Comparison of ENCODE assay signal across 11 mouse cellular contexts in the genomic region with DNA sequence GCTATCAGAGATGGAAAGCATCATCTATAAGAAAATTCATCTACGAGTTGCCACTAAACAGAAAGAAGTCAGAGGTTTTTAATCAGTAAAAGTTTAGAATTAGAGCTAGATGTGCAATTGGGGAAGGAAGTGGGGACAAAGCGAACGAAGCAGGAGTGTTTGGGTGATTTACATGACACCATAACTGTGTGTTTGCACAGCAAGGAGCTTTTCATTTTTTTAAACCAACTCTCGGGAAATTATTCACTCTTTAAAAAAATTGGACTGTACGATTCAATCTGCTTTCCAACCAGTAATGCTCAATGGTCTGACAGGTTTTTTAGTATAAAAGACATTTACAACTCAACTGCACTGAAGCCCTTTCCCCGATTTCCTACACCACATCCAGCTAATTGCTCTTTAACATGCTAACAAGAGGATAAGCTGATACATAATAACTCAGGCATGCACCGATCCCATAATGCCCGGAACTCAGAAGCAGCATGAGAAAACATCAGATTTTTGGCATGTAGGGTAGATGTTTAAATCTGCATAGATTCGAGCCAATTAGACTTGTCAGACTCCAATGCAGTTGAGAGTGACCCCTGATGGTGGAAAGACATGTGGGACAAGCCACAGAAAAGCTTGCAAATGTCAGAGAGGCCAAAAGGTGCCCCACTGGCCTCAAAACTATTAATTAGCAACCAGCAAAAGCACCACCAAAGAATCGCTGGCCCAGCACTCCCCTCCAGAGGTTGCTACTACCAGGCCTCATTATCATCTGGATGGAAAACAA.
DNase-seq lines count a peak whose midpoint lies in the region; ATAC-seq lines count a peak whose summit lies in the region.
"Had no signal": no experiment of that assay in that cellular context is flagged by ENCODE, and none has a peak within 500 bp of the region (broad histone marks: within the 10 kb centered on the region; RNA-seq: fewer than 3 reads in every experiment).

No protein-coding gene starts in this region.

- intact Hi-C loops in heart, postnatal 10 days (cut with DNase I) = no loop called here

- H3K9ac ChIP-seq in forebrain, embryonic 14.5 days (ENCODE audit: low read length) = no peak overlapping the region

- DNase-seq in right cerebral cortex, postnatal 10 days (ENCODE audit: low spot score in 2 of 2) = peak; percentile 36 to 67
- no peak for DNase-seq in right cerebral cortex, postnatal 25 days
- peak; percentile 95 for DNase-seq in forebrain, embryonic 14.5 days (ENCODE audit: low spot score)
- DNase-seq in mesoderm, embryonic 11.5 days (ENCODE audit: low read depth, low spot score) = peak; percentile 18
- no peak for DNase-seq in lung, adult 18-20 months
- no peak for DNase-seq in heart, postnatal 10 days
- DNase-seq in spleen, postnatal 36 days (ENCODE audit: low spot score in 2 of 2) = no peak
- DNase-seq: adrenal gland, postnatal 36 days; cerebellum, adult 9-10 months; gastrocnemius, postnatal 25 days; kidney, adult 11 months had no signal

- 7% methylated on average over 10 of the region's 10 CpGs for WGBS in forebrain, embryonic 14.5 days

- H3K9me3 ChIP-seq in forebrain, embryonic 14.5 days (replicated peaks; ENCODE audit: control insufficient read depth, low read length) = no peaks in the 10 kb centered on the region

- H3K27me3 ChIP-seq in forebrain, embryonic 14.5 days (replicated peaks; ENCODE audit: control insufficient read depth, insufficient read depth, low read length) = no peaks in the 10 kb centered on the region

- no peak overlapping the region for H3K4me3 ChIP-seq in forebrain, embryonic 14.5 days (ENCODE audit: low read depth, low read length)

- H3K36me3 ChIP-seq in forebrain, embryonic 14.5 days (ENCODE audit: control insufficient read depth, insufficient read depth, low read length) = no peaks in the 10 kb centered on the region

- peak; percentile 93 for ATAC-seq in forebrain, embryonic 14.5 days

- H3K4me1 ChIP-seq in forebrain, embryonic 14.5 days (ENCODE audit: control insufficient read depth, insufficient read depth, low read length) = peaks cover 1% of the 10 kb centered on the region; the same call in 1 of the 2 replicates

- peak overlapping the region; percentile 80; the same call in 1 of the 2 replicates for H3K27ac ChIP-seq in forebrain, embryonic 14.5 days (ENCODE audit: low read depth, low read length)

- H3K4me2 ChIP-seq in forebrain, embryonic 14.5 days (ENCODE audit: low read length) = peak overlapping the region; percentile 23; the same call in 1 of the 2 replicates

Comparison
In these comparisons a context has a peak if more than half of its experiments do, and no peak if none do; other contexts are left out.
1. DNase-seq: peak in right cerebral cortex, postnatal 10 days (2 of 2), forebrain, embryonic 14.5 days (single experiment) and mesoderm, embryonic 11.5 days (single experiment); none in right cerebral cortex, postnatal 25 days (single experiment), lung, adult 18-20 months (0 of 2), heart, postnatal 10 days (0 of 2) and spleen, postnatal 36 days (0 of 2).